8 mouse cellular contexts compared by ENCODE assay signal in the genomic region with DNA sequence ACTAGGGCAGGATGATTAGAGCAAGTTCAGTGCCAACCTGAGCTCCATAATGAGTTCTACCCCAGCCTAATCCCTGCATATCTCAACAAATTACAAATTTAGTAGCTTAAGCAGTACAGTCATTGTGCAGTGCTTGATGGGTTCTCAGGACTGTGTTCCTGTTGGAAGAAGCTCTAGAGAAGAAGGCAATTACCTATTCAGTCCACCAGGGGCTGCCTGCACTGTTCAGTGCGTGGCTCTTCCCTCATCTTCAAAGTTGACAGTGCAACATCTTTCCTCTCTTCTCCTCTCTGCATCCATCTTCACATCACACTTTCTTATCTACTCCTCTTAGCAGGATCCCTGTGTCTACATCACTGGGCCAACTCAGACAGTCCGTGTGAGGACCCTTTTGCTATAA.
A peak's percentile ranks its signal among the peaks of the same experiment; 100 is the strongest.
DNase-seq lines count a peak whose midpoint lies in the region; ATAC-seq and TF ChIP-seq lines count a peak whose summit lies in the region.

No protein-coding gene starts in this region.

- no peak overlapping the region for H3K27ac ChIP-seq in lung, postnatal 0 days (ENCODE audit: low read length)

- peak; percentile 79 for DNase-seq in heart, adult 11 months
- DNase-seq in heart, postnatal 36 days = no peak
- peak; percentile 33 for DNase-seq in right cerebral cortex, adult 18-20 months
- DNase-seq in right cerebral cortex, postnatal 25 days = no peak
- peak; percentile 49 for DNase-seq in embryo, embryonic 11 days
- peak; percentile 43 for DNase-seq in lung, postnatal 0 days (ENCODE audit: low spot score)
- no peak for DNase-seq in testis, postnatal 10 days (ENCODE audit: low spot score)
- no peak for DNase-seq in adrenal gland, adult 8-10 months

- intact Hi-C loops in heart, postnatal 36 days (cut with DNase I) = loop anchor here (2.0 kb wide), 1 partner anchor 52 kb away; no protein-coding TSS in a partner anchor

- no peak overlapping the region for H3K4me3 ChIP-seq in lung, postnatal 0 days (ENCODE audit: low read depth, low read length)

- H3K4me1 ChIP-seq in lung, postnatal 0 days (ENCODE audit: insufficient read depth, low read depth, low read length) = no peaks in the 10 kb centered on the region

- TF ChIP-seq EP300 in lung, postnatal 0 days (IDR thresholded peaks at IDR 0.05) = no peak

- H3K9ac ChIP-seq in lung, postnatal 0 days (replicated peaks; ENCODE audit: low read depth) = no peak overlapping the region

- 31% methylated on average over 2 of the region's 2 CpGs for WGBS in lung, postnatal 0 days

- H3K27me3 ChIP-seq in lung, postnatal 0 days (replicated peaks; ENCODE audit: insufficient read depth, low read length) = no peaks in the 10 kb centered on the region

- no peaks in the 10 kb centered on the region for H3K9me3 ChIP-seq in lung, postnatal 0 days (ENCODE audit: low read length)

- no peak overlapping the region for H3K4me2 ChIP-seq in lung, postnatal 0 days (replicated peaks; ENCODE audit: low read depth, low read length)

- H3K36me3 ChIP-seq in lung, postnatal 0 days (ENCODE audit: insufficient read depth, low read length) = no peaks in the 10 kb centered on the region

- ATAC-seq in lung, postnatal 0 days = peak; percentile 50; the same call in 1 of the 2 replicates

- peak; percentile 76 for TF ChIP-seq CTCF in lung, postnatal 0 days (IDR thresholded peaks at IDR 0.05)

Comparison
In these comparisons a context has a peak if more than half of its experiments do, and no peak if none do; other contexts are left out.
1. DNase-seq: peak in heart, adult 11 months (single experiment), right cerebral cortex, adult 18-20 months (single experiment), embryo, embryonic 11 days (single experiment) and lung, postnatal 0 days (single experiment); none in heart, postnatal 36 days (0 of 2), right cerebral cortex, postnatal 25 days (single experiment), testis, postnatal 10 days (single experiment) and adrenal gland, adult 8-10 months (single experiment).